ENCODE assay signal across 8 mouse cellular contexts in genomic region chr9:40241951-40242888, GRCm38 (mm10). TPM values are rescaled to one million over a fixed set of nuclear protein-coding genes. Genes with fewer than 3 reads are reported as not detected.
DNase-seq lines count a peak whose midpoint lies in the region; ATAC-seq and TF ChIP-seq lines count a peak whose summit lies in the region.

No protein-coding gene starts in this region.

- peak overlapping the region; percentile 64 for H3K4me2 ChIP-seq in lung, embryonic 15.5 days
- H3K4me2 ChIP-seq in embryonic facial prominence, embryonic 13.5 days: peak overlapping the region; percentile 77
- peak overlapping the region; percentile 71 for H3K4me2 ChIP-seq in hindbrain, embryonic 16.5 days (ENCODE audit: low read length)
- H3K4me2 ChIP-seq in midbrain, embryonic 12.5 days (replicated peaks): peak overlapping the region; percentile 57

- peak overlapping the region; percentile 36 for H3K4me3 ChIP-seq in lung, embryonic 15.5 days
- peak overlapping the region; percentile 47 for H3K4me3 ChIP-seq in embryonic facial prominence, embryonic 13.5 days
- peak overlapping the region; percentile 41 for H3K4me3 ChIP-seq in hindbrain, embryonic 16.5 days (ENCODE audit: low read length)
- H3K4me3 ChIP-seq in left cerebral cortex, adult 2 months: peak overlapping the region; percentile 40
- peak overlapping the region; percentile 39 for H3K4me3 ChIP-seq in midbrain, embryonic 12.5 days

- ATAC-seq in lung, embryonic 15.5 days (ENCODE audit: borderline replicate concordance, extremely low read depth, low FRiP score, low TSS enrichment): no peak; the same call in 1 of the 2 replicates
- ATAC-seq in embryonic facial prominence, embryonic 13.5 days (ENCODE audit: insufficient number of reproducible peaks, insufficient read depth, low FRiP score, low TSS enrichment, low read depth): no peak
- ATAC-seq in hindbrain, embryonic 16.5 days: peak; percentile 83
- peak; percentile 65 for ATAC-seq in midbrain, embryonic 12.5 days (ENCODE audit: low FRiP score, low read depth)

- no peak overlapping the region for H3K27ac ChIP-seq in lung, embryonic 15.5 days
- H3K27ac ChIP-seq in embryonic facial prominence, embryonic 13.5 days: no peak overlapping the region
- H3K27ac ChIP-seq in hindbrain, embryonic 16.5 days (ENCODE audit: low read depth, low read length): peak overlapping the region; percentile 94
- H3K27ac ChIP-seq in left cerebral cortex, adult 2 months: peak overlapping the region; percentile 97
- peak overlapping the region; percentile 86 for H3K27ac ChIP-seq in midbrain, embryonic 12.5 days (replicated peaks)

- H3K36me3 ChIP-seq in lung, embryonic 15.5 days: no peaks in the 10 kb centered on the region
- no peaks in the 10 kb centered on the region for H3K36me3 ChIP-seq in embryonic facial prominence, embryonic 13.5 days
- H3K36me3 ChIP-seq in hindbrain, embryonic 16.5 days (ENCODE audit: control insufficient read depth, insufficient read depth, low read length): no peaks in the 10 kb centered on the region
- no peaks in the 10 kb centered on the region for H3K36me3 ChIP-seq in midbrain, embryonic 12.5 days

- DNase-seq in lung, postnatal 4 days: no peak
- peak; percentile 32 to 39 for DNase-seq in left cerebral cortex, adult 2 months (ENCODE audit: extremely low spot score in 1 of 2, low spot score in 2 of 2)
- DNase-seq in thymus, postnatal 25 days: no peak
- no peak for DNase-seq in spleen, adult 18-20 months

- H3K9ac ChIP-seq in lung, embryonic 15.5 days: peak overlapping the region; percentile 29
- H3K9ac ChIP-seq in embryonic facial prominence, embryonic 13.5 days: peak overlapping the region; percentile 64
- H3K9ac ChIP-seq in hindbrain, embryonic 16.5 days (ENCODE audit: low read depth, low read length): peak overlapping the region; percentile 29
- H3K9ac ChIP-seq in midbrain, embryonic 12.5 days (replicated peaks): peak overlapping the region; percentile 53

- H3K27me3 ChIP-seq in lung, embryonic 15.5 days: peaks cover 13% of the 10 kb centered on the region
- peaks cover 32% of the 10 kb centered on the region for H3K27me3 ChIP-seq in embryonic facial prominence, embryonic 13.5 days
- H3K27me3 ChIP-seq in hindbrain, embryonic 16.5 days (replicated peaks; ENCODE audit: control insufficient read depth, insufficient read depth, low read length): no peaks in the 10 kb centered on the region
- H3K27me3 ChIP-seq in midbrain, embryonic 12.5 days: no peaks in the 10 kb centered on the region; the same call in 1 of the 2 replicates

- TF ChIP-seq CTCF in left cerebral cortex, adult 2 months (IDR thresholded peaks at IDR 0.05): no peak

- peaks cover 17% of the 10 kb centered on the region for H3K4me1 ChIP-seq in lung, embryonic 15.5 days
- H3K4me1 ChIP-seq in embryonic facial prominence, embryonic 13.5 days: peaks cover 12% of the 10 kb centered on the region; the same call in 1 of the 2 replicates
- H3K4me1 ChIP-seq in hindbrain, embryonic 16.5 days (ENCODE audit: control insufficient read depth, insufficient read depth, low read depth, low read length): peaks cover 15% of the 10 kb centered on the region
- peaks cover 13% of the 10 kb centered on the region for H3K4me1 ChIP-seq in midbrain, embryonic 12.5 days

- no peaks in the 10 kb centered on the region for H3K9me3 ChIP-seq in lung, embryonic 15.5 days
- no peaks in the 10 kb centered on the region for H3K9me3 ChIP-seq in embryonic facial prominence, embryonic 13.5 days
- H3K9me3 ChIP-seq in hindbrain, embryonic 16.5 days (ENCODE audit: control insufficient read depth, low read length): no peaks in the 10 kb centered on the region
- H3K9me3 ChIP-seq in midbrain, embryonic 12.5 days: no peaks in the 10 kb centered on the region

- WGBS in lung, embryonic 15.5 days: 52% methylated on average over 13 of the region's 13 CpGs
- WGBS in embryonic facial prominence, embryonic 13.5 days: 54% methylated on average over 13 of the region's 13 CpGs
- WGBS in hindbrain, embryonic 16.5 days: 49% methylated on average over 12 of the region's 13 CpGs
- WGBS in midbrain, embryonic 12.5 days: 55% methylated on average over 13 of the region's 13 CpGs

- intact Hi-C loops in left cerebral cortex, adult 2 months (cut with DNase I): loop anchor here (2.0 kb wide), 1 partner anchor 29 kb away; no protein-coding TSS in a partner anchor

RNA-seq across cellular contexts. Expression of gene Scn3b, which starts 26.8 kb away (rescaled TPM):
- 4.8 and 7.5 TPM in 2 replicates for polyA plus RNA-seq in lung, embryonic 15.5 days (2015; fragmentation: Nextera tagmentation; extraction: Ambion mirVana)
- 2.8 and 3.0 TPM in 2 replicates for polyA plus RNA-seq in embryonic facial prominence, embryonic 13.5 days (2015; fragmentation: Nextera tagmentation; extraction: Ambion mirVana)
- 151 and 167 TPM in 2 replicates for polyA plus RNA-seq in hindbrain, embryonic 16.5 days (2015; fragmentation: Nextera tagmentation; extraction: Ambion mirVana)
- 100 to 1,000 TPM; 110 to 116 TPM for total RNA-seq in left cerebral cortex, adult 2 months (2021)
- polyA plus RNA-seq in midbrain, embryonic 12.5 days (2016; fragmentation: Nextera tagmentation; extraction: Ambion mirVana): 34.4 and 35.1 TPM in 2 replicates

RNA-seq across cellular contexts. Expression of gene Zfp202, which starts 50.1 kb away (rescaled TPM):
- polyA plus RNA-seq in lung, embryonic 15.5 days (2015; fragmentation: Nextera tagmentation; extraction: Ambion mirVana): 4.9 TPM in 2 replicates
- polyA plus RNA-seq in embryonic facial prominence, embryonic 13.5 days (2015; fragmentation: Nextera tagmentation; extraction: Ambion mirVana): 6.9 and 8.1 TPM in 2 replicates
- 11.2 TPM in 2 replicates for polyA plus RNA-seq in hindbrain, embryonic 16.5 days (2015; fragmentation: Nextera tagmentation; extraction: Ambion mirVana)
- 1 to 10 TPM; 3.2 to 4.0 TPM for total RNA-seq in left cerebral cortex, adult 2 months (2021)
- polyA plus RNA-seq in midbrain, embryonic 12.5 days (2016; fragmentation: Nextera tagmentation; extraction: Ambion mirVana): 8.4 and 9.1 TPM in 2 replicates

Comparison
In these comparisons a context has a peak if more than half of its experiments do, and no peak if none do; other contexts are left out.
1. ATAC-seq: peak in hindbrain, embryonic 16.5 days (single experiment) and midbrain, embryonic 12.5 days (single experiment); none in lung, embryonic 15.5 days (single experiment) and embryonic facial prominence, embryonic 13.5 days (single experiment).
2. H3K27ac ChIP-seq: peak in hindbrain, embryonic 16.5 days (single experiment), left cerebral cortex, adult 2 months (single experiment) and midbrain, embryonic 12.5 days (single experiment); none in lung, embryonic 15.5 days (single experiment) and embryonic facial prominence, embryonic 13.5 days (single experiment).
3. DNase-seq: peak in left cerebral cortex, adult 2 months (2 of 2); none in lung, postnatal 4 days (0 of 2), thymus, postnatal 25 days (single experiment) and spleen, adult 18-20 months (0 of 2).
4. Peak in every context shown above with its lines, with median percentiles within 50 percentile points of each other: H3K4me2 ChIP-seq, H3K4me3 ChIP-seq and H3K9ac ChIP-seq.